Mouse (Mus musculus) kidney, embryonic 16.5 days (tissue): ENCODE data around the gene Plekha7. TPM values are rescaled to one million over a fixed set of nuclear protein-coding genes. Genes with fewer than 3 reads are reported as not detected.

ENCODE experiments used
- ATAC-seq: fragments of 200-750 bp; cut with Nextera tagmentation; 2 replicates; pipeline ENCODE4 v1.8.0; 2017; ENCODE audit warnings: moderate TSS enrichment; ENCODE audit not compliant: low FRiP score, low TSS enrichment
- H3K27ac ChIP-seq: fragments of 300-500 bp; sonication (generic); 2 replicates; pipeline ENCODE4 v1.5.1; 2014; ENCODE audit warnings: low read length
- H3K27me3 ChIP-seq: fragments of 300-500 bp; sonication (generic); 2 replicates; pipeline ENCODE4 v1.6.1; 2014; ENCODE audit warnings: low read length, control low read depth, mixed read lengths; ENCODE audit not compliant: insufficient read depth
- H3K36me3 ChIP-seq: fragments of 300-500 bp; sonication (generic); 2 replicates; pipeline ENCODE4 v1.6.1; 2014; ENCODE audit warnings: low read length, control low read depth, mixed read lengths; ENCODE audit not compliant: insufficient read depth
- H3K4me1 ChIP-seq: fragments of 300-500 bp; sonication (generic); 2 replicates; pipeline ENCODE4 v1.6.1; 2014; ENCODE audit warnings: low read length, control low read depth, mixed read lengths; ENCODE audit not compliant: insufficient read depth
- H3K4me2 ChIP-seq: fragments of 300-500 bp; sonication (generic); replicated peaks from 2 replicates; pipeline ENCODE4 v1.6.1; 2014; ENCODE audit warnings: low read depth, low read length
- H3K4me3 ChIP-seq: fragments of 300-500 bp; sonication (generic); 2 replicates; pipeline ENCODE4 v1.5.1; 2014; ENCODE audit warnings: mild to moderate bottlenecking, low read length
- H3K9ac ChIP-seq: fragments of 300-500 bp; sonication (generic); replicated peaks from 2 replicates; pipeline ENCODE4 v1.6.1; 2014; ENCODE audit warnings: low read length
- H3K9me3 ChIP-seq: fragments of 300-500 bp; sonication (generic); 2 replicates; pipeline ENCODE4 v1.6.1; 2016; ENCODE audit warnings: low read length, control low read depth
- WGBS: fragments of 180-500 bp; shearing (Covaris S2); extraction: QIAGEN DNeasy Blood & Tissue Kit; methylation state at CpG from one replicate; pipeline ENCODE4 v1.1.7; 2014; 5-methylcytosine and 5-hydroxymethylcytosine counted together
- polyA plus RNA-seq: library from polyadenylated mRNA; unstranded; fragments of >200 nt; fragmentation: Nextera tagmentation; extraction: Ambion mirVana; gene quantifications from 2 replicates; pipeline ENCODE4 v1.2.1, GENCODE M21; 2015

Plekha7 gene
- polyA plus RNA-seq, 1 experiment from 2014 or later: 13.1 TPM

- H3K27ac ChIP-seq: no peak overlapping the region
- 37% methylated on average over 15 of the region's 15 CpGs for WGBS
These were observed 62.1 kb downstream of the Plekha7 start for GRCm38 (mm10) chr7:116245815-116246695.

GRCm38 (mm10) chr7:116244302-116245165, 63.6 kb downstream of the Plekha7 start:
- Histone ChIP-seq H3K9me3 (no peaks in the 10 kb centered on the region), H3K36me3 (no peaks in the 10 kb centered on the region), H3K4me2 (no peak overlapping the region), H3K27me3 (no peaks in the 10 kb centered on the region; the same call in 1 of the 2 replicates), H3K9ac (no peak overlapping the region), H3K4me3 (no peak overlapping the region), H3K27ac (no peak overlapping the region), H3K4me1 (peaks cover 26% of the 10 kb centered on the region)
- 43% methylated on average over 7 of the region's 7 CpGs for WGBS
- no peak for ATAC-seq

More at GRCm38 (mm10) chr7:116245815-116246695, 62.1 kb downstream of the Plekha7 start:
- H3K4me2 ChIP-seq: no peak overlapping the region
- H3K27me3 ChIP-seq: no peaks in the 10 kb centered on the region; the same call in 1 of the 2 replicates
- no peak overlapping the region for H3K4me3 ChIP-seq
- H3K36me3 ChIP-seq: no peaks in the 10 kb centered on the region
- peaks cover 19% of the 10 kb centered on the region for H3K4me1 ChIP-seq
- H3K9ac ChIP-seq: no peak overlapping the region
- no peaks in the 10 kb centered on the region for H3K9me3 ChIP-seq
- ATAC-seq: no peak

GRCm38 (mm10) chr7:116242810-116243209, 65.4 kb downstream of the Plekha7 start:
- H3K36me3 ChIP-seq: no peaks in the 10 kb centered on the region
- ATAC-seq: no peak
- WGBS: 76% methylated on average over 3 of the region's 3 CpGs

GRCm38 (mm10) chr7:116241601-116242000, 66.6 kb downstream of the Plekha7 start:
- 0 out of 2 replicates have a peak overlapping the region, but pooled peaks have one; percentile 0 for H3K9ac ChIP-seq
- no peak for ATAC-seq
- H3K9me3 ChIP-seq: no peaks in the 10 kb centered on the region
- no peak overlapping the region for H3K4me3 ChIP-seq
- no peaks in the 10 kb centered on the region for H3K36me3 ChIP-seq
- H3K27me3 ChIP-seq: peaks cover 19% of the 10 kb centered on the region
- H3K4me2 ChIP-seq: 0 out of 2 replicates have a peak overlapping the region, but pooled peaks have one; percentile 8
- peaks cover 35% of the 10 kb centered on the region for H3K4me1 ChIP-seq
- WGBS: 21% methylated on average over 7 of the region's 7 CpGs
- H3K27ac ChIP-seq: peak overlapping the region; percentile 31; the same call in 1 of the 2 replicates

More at GRCm38 (mm10) chr7:116242810-116243209, 65.4 kb downstream of the Plekha7 start:
- no peak overlapping the region for H3K27ac ChIP-seq
- H3K9ac ChIP-seq: no peak overlapping the region
- H3K4me2 ChIP-seq: no peak overlapping the region
- H3K9me3 ChIP-seq: no peaks in the 10 kb centered on the region
- H3K4me3 ChIP-seq: no peak overlapping the region
- H3K4me1 ChIP-seq: peaks cover 31% of the 10 kb centered on the region
- peaks cover 8% of the 10 kb centered on the region for H3K27me3 ChIP-seq

- Histone ChIP-seq H3K9ac (no peak overlapping the region), H3K4me3 (no peak overlapping the region), H3K36me3 (no peaks in the 10 kb centered on the region), H3K27ac (peak overlapping the region; percentile 31; the same call in 1 of the 2 replicates), H3K27me3 (peaks cover 19% of the 10 kb centered on the region), H3K4me1 (peaks cover 38% of the 10 kb centered on the region), H3K4me2 (no peak overlapping the region), H3K9me3 (no peaks in the 10 kb centered on the region)
- 64% methylated on average over 12 of the region's 12 CpGs for WGBS
- ATAC-seq: no peak
These were observed 67.2 kb downstream of the Plekha7 start for GRCm38 (mm10) chr7:116240791-116241474.

GRCm38 (mm10) chr7:116240353-116240752, 67.8 kb downstream of the Plekha7 start:
- WGBS: 83% methylated on average over 4 of the region's 4 CpGs

GRCm38 (mm10) chr7:116238320-116238719, 69.9 kb downstream of the Plekha7 start:
- ATAC-seq: no peak
- Histone ChIP-seq H3K4me2 (no peak overlapping the region), H3K9me3 (no peaks in the 10 kb centered on the region), H3K27me3 (peaks cover 19% of the 10 kb centered on the region), H3K36me3 (no peaks in the 10 kb centered on the region), H3K27ac (no peak overlapping the region), H3K9ac (no peak overlapping the region), H3K4me1 (peaks cover 47% of the 10 kb centered on the region), H3K4me3 (no peak overlapping the region)
- WGBS: 83% methylated on average over 4 of the region's 4 CpGs

More at GRCm38 (mm10) chr7:116240353-116240752, 67.8 kb downstream of the Plekha7 start:
- Histone ChIP-seq H3K27me3 (peaks cover 19% of the 10 kb centered on the region), H3K27ac (no peak overlapping the region), H3K4me3 (no peak overlapping the region), H3K4me1 (peaks cover 43% of the 10 kb centered on the region), H3K36me3 (no peaks in the 10 kb centered on the region), H3K9me3 (no peaks in the 10 kb centered on the region), H3K9ac (no peak overlapping the region), H3K4me2 (no peak overlapping the region)
- ATAC-seq: no peak

GRCm38 (mm10) chr7:116237157-116237981, 70.8 kb downstream of the Plekha7 start:
- Histone ChIP-seq H3K4me2 (peak overlapping the region; percentile 94), H3K4me3 (peak overlapping the region; percentile 49), H3K4me1 (peaks cover 47% of the 10 kb centered on the region), H3K36me3 (no peaks in the 10 kb centered on the region), H3K9ac (peak overlapping the region; percentile 56), H3K9me3 (no peaks in the 10 kb centered on the region), H3K27me3 (peaks cover 19% of the 10 kb centered on the region), H3K27ac (0 out of 2 replicates have a peak overlapping the region, but pooled peaks have one; percentile 7)
- ATAC-seq: peak; percentile 81
- WGBS: under 1% methylated on average over 66 of the region's 69 CpGs
